Mouse (Mus musculus) heart, adult 18-20 months (tissue): ENCODE results near the gene Vamp3. TPM values are rescaled to one million over a fixed set of nuclear protein-coding genes. Genes with fewer than 3 reads are reported as not detected.
"Not testable (repeated sequence)": the region's sequence is repeated elsewhere in the genome, so short reads cannot be mapped to it uniquely, and the experiment has no call there.

ENCODE experiments used
- DNase-seq, 2 experiments: peaks; one replicate each; pipeline ENCODE4 v3.0.0; 2021 to 2022; ENCODE audit warnings: mixed read lengths in 1 of 2
- total RNA-seq, 2 experiments: library from RNA; stranded (reverse); gene quantifications; 2 replicates each; pipeline ENCODE4 v1.2.3; 2021

Vamp3 gene
- total RNA-seq, 2 experiments from 2014 or later, result 53.4 to 62.2 TPM

- DNase-seq, result peak; percentile 12 to 25
These were observed 12.7 kb downstream of the Vamp3 start for GRCm38 (mm10) chr4:151044944-151045570.

- peak; percentile 98 for DNase-seq
These were observed 13.5 kb downstream of the Vamp3 start, which contains the start of gene Per3 for GRCm38 (mm10) chr4:151044037-151044943. Per3 (minus strand) TSS chr4:151044665.

GRCm38 (mm10) chr4:151043281-151043680, 14.5 kb downstream of the Vamp3 start:
- peak; percentile 49 to 51 for DNase-seq

GRCm38 (mm10) chr4:151041506-151041905, 16.3 kb downstream of the Vamp3 start:
- DNase-seq, result no peak

GRCm38 (mm10) chr4:151037800-151038199, 20.0 kb downstream of the Vamp3 start:
- DNase-seq, result no peak

- no peak for DNase-seq
These were observed 21.2 kb downstream of the Vamp3 start for GRCm38 (mm10) chr4:151036521-151036920.

- DNase-seq, result peak in 1 of 2 experiments; percentile 47
These were observed 30.8 kb downstream of the Vamp3 start for GRCm38 (mm10) chr4:151027001-151027400.

- no peak for DNase-seq
These were observed 33.6 kb downstream of the Vamp3 start for GRCm38 (mm10) chr4:151024152-151024551.

- not testable (repeated sequence) for DNase-seq
These were observed 40.4 kb downstream of the Vamp3 start for GRCm38 (mm10) chr4:151017356-151017755.

- DNase-seq, result no peak
These were observed 41.8 kb downstream of the Vamp3 start for GRCm38 (mm10) chr4:151015946-151016345.

- DNase-seq, result no peak
These were observed 47.4 kb downstream of the Vamp3 start for GRCm38 (mm10) chr4:151010316-151010715.

- peak; percentile 9 to 32 for DNase-seq
These were observed 50.8 kb downstream of the Vamp3 start for GRCm38 (mm10) chr4:151006945-151007344.

GRCm38 (mm10) chr4:151005656-151006318, 52.0 kb downstream of the Vamp3 start:
- DNase-seq, result no peak

- no peak for DNase-seq
These were observed 56.4 kb downstream of the Vamp3 start for GRCm38 (mm10) chr4:151001397-151001796.

- DNase-seq, result no peak
These were observed 59.1 kb downstream of the Vamp3 start for GRCm38 (mm10) chr4:150998626-150999025.

Other genes with a start within 250 kb of the Vamp3 start
- 10 to 100 TPM; 26.7 to 29.9 TPM for gene Errfi1, start 204.0 kb downstream of the Vamp3 start, total RNA-seq
- 100 to 1,000 TPM; 270 to 278 TPM for gene Park7, start 143.5 kb downstream of the Vamp3 start, total RNA-seq
- under 1 TPM; 0.12 to 0.46 TPM for gene Tnfrsf9, start 143.4 kb downstream of the Vamp3 start, total RNA-seq
- not detected for gene Uts2, start 60.9 kb downstream of the Vamp3 start, total RNA-seq
- gene Per3, start 13.3 kb downstream of the Vamp3 start, total RNA-seq, result 1 to 10 TPM; 3.3 to 3.6 TPM
- gene Gm13090, start 31.6 kb upstream of the Vamp3 start, total RNA-seq, result not detected